8 mouse cellular contexts compared by ENCODE assay signal in genomic region chr13:104816635-104817571, GRCm38 (mm10). TPM values are rescaled to one million over a fixed set of nuclear protein-coding genes. Genes with fewer than 3 reads are reported as not detected.
DNase-seq lines count a peak whose midpoint lies in the region; ATAC-seq and TF ChIP-seq lines count a peak whose summit lies in the region.

Gene Cwc27 (minus strand): TSS chr13:104817142.

- H3K9me3 ChIP-seq in forebrain, embryonic 15.5 days, result no peaks in the 10 kb centered on the region

- TF ChIP-seq CTCF in lung, adult 2 months (IDR thresholded peaks at IDR 0.05; ENCODE audit: insufficient read depth, low read length), result 0 out of 2 replicates have a peak, but pooled peaks have one; percentile 7

- peak; percentile 98 for ATAC-seq in forebrain, embryonic 15.5 days (replicated peaks)
- peak; percentile 94 for ATAC-seq in neutrophil, adult 5-6 weeks (ENCODE audit: extremely low read depth, insufficient number of reproducible peaks, low FRiP score, poor library complexity, severe bottlenecking)

- DNase-seq in ES-CJ7 (ENCODE audit: low read depth, low spot score), result peak; percentile 90
- DNase-seq in cerebellum, adult 11 months, result peak; percentile 78
- peak; percentile 62 for DNase-seq in heart, postnatal 25 days (ENCODE audit: low spot score)
- DNase-seq in layer of hippocampus, adult 18-20 months (ENCODE audit: low spot score in 2 of 2), result peak; percentile 72 to 87
- peak; percentile 87 for DNase-seq in lung, adult 2 months
- peak; percentile 46 to 66 for DNase-seq in thymus, adult 18-20 months

- H3K4me3 ChIP-seq in forebrain, embryonic 15.5 days, result peak within 1 kb of the TSS; percentile 77
- peak within 1 kb of the TSS; percentile 97 for H3K4me3 ChIP-seq in lung, adult 2 months (replicated peaks; ENCODE audit: extremely low read depth, low read depth, low read length)

- H3K4me1 ChIP-seq in forebrain, embryonic 15.5 days, result peaks cover 26% of the 10 kb centered on the region
- H3K4me1 ChIP-seq in lung, adult 2 months (ENCODE audit: control insufficient read depth, insufficient read depth, low read length), result 0 out of 2 replicates have a peak, but pooled peaks cover 2% of the 10 kb centered on the region

- peak within 1 kb of the TSS; percentile 84 for H3K27ac ChIP-seq in forebrain, embryonic 15.5 days (replicated peaks)

- under 1% methylated on average over 50 of the region's 50 CpGs for WGBS in forebrain, embryonic 15.5 days
- WGBS in lung, adult 2 months, result under 1% methylated on average over 50 of the region's 50 CpGs

- no peaks in the 10 kb centered on the region for H3K36me3 ChIP-seq in forebrain, embryonic 15.5 days

- intact Hi-C loops in heart, postnatal 25 days (cut with DNase I), result loop anchor here (5.0 kb wide), 1 partner anchor 235 kb away; the partner anchor contains the start of gene Rgs7bp

- H3K27me3 ChIP-seq in forebrain, embryonic 15.5 days, result no peaks in the 10 kb centered on the region

- peak; percentile 51; the same call in 1 of the 2 replicates for TF ChIP-seq POLR2A in lung, adult 2 months (IDR thresholded peaks at IDR 0.05; ENCODE audit: borderline replicate concordance, extremely low read depth, low read depth, low read length)

- peak within 1 kb of the TSS; percentile 89 for H3K9ac ChIP-seq in forebrain, embryonic 15.5 days (replicated peaks)

- H3K4me2 ChIP-seq in forebrain, embryonic 15.5 days (replicated peaks), result peak within 1 kb of the TSS; percentile 82

RNA-seq across cellular contexts. Expression of gene Cwc27, which starts in this region (rescaled TPM):
- 29.2 and 32.2 TPM in 2 replicates for polyA plus RNA-seq in forebrain, embryonic 15.5 days (2015; fragmentation: Nextera tagmentation; extraction: Ambion mirVana)
- total RNA-seq in heart, postnatal 25 days (2021), result 10 to 100 TPM; 15.6 to 15.7 TPM
- total RNA-seq in layer of hippocampus, adult 18-20 months (2021), result 10 to 100 TPM; 15.7 to 15.9 TPM
- polyA plus RNA-seq in lung, adult 2 months (2012; rRNA removed), result 1.6 and 2.4 TPM in 2 replicates
- 28.7 and 39.0 TPM in 2 replicates for total RNA-seq in neutrophil, adult 5-6 weeks (2017)

Comparison
In these comparisons a context has a peak if more than half of its experiments do, and no peak if none do; other contexts are left out.
1. Peak in every context shown above with its lines: DNase-seq, ATAC-seq, H3K4me3 ChIP-seq and H3K27ac ChIP-seq.